26 mouse cellular contexts compared by ENCODE assay signal in the genomic region with DNA sequence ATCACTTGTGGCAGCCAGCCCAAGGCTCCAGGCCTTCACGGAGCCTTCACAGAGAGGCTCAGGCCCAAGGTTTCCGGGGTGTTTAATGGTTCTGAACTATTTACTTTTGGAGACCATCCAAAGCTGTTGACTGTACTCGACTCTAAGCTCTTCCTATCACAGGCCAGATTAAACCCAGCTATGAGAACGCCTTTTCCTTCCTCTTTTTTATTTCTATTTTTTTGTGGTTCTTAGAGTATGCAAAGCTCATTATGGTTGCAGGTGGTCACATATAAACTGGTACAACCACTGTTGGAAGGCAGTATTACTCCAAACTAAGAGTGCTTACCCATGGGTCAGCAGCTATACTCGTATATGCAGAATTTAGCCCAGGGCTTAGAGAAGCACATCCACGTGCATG. TPM values are rescaled to one million over a fixed set of nuclear protein-coding genes. Genes with fewer than 3 reads are reported as not detected.
"Had no signal": no experiment of that assay in that cellular context is flagged by ENCODE, and none has a peak within 500 bp of the region (broad histone marks: within the 10 kb centered on the region; RNA-seq: fewer than 3 reads in every experiment).

No protein-coding gene starts in this region.

- H3K4me1 ChIP-seq: lung, embryonic 15.5 days; megakaryocyte, embryonic 14.5 days had no signal

- ATAC-seq: liver, postnatal 0 days; lung, postnatal 0 days; midbrain, embryonic 13.5 days; midbrain, embryonic 15.5 days had no signal

- H3K27me3 ChIP-seq: lung, embryonic 15.5 days; midbrain, embryonic 15.5 days had no signal

- H3K4me3 ChIP-seq: lung, embryonic 15.5 days; megakaryocyte, embryonic 14.5 days; midbrain, embryonic 13.5 days; midbrain, embryonic 15.5 days; neural tube, embryonic 13.5 days had no signal

- H3K4me2 ChIP-seq: lung, embryonic 15.5 days; midbrain, embryonic 11.5 days; midbrain, embryonic 13.5 days; midbrain, embryonic 15.5 days; neural tube, embryonic 13.5 days had no signal

- DNase-seq: liver, postnatal 0 days; lung, adult 2 months; lung, postnatal 14 days; lung, postnatal 36 days; right cerebral cortex, postnatal 25 days; right cerebral cortex, postnatal 4 days; spleen, adult 18-20 months; thymus, adult 18-20 months; thymus, postnatal 14 days; thymus, postnatal 36 days had no signal

- H3K9ac ChIP-seq: liver, postnatal 0 days; lung, embryonic 15.5 days; midbrain, embryonic 13.5 days; midbrain, embryonic 15.5 days; neural tube, embryonic 13.5 days had no signal

- H3K9me3 ChIP-seq: lung, embryonic 15.5 days; megakaryocyte, embryonic 14.5 days; midbrain, embryonic 13.5 days; midbrain, embryonic 15.5 days; neural tube, embryonic 13.5 days had no signal

- H3K27ac ChIP-seq: lung, embryonic 15.5 days; macrophage; midbrain, embryonic 13.5 days; midbrain, embryonic 15.5 days; neural tube, embryonic 13.5 days had no signal

- H3K36me3 ChIP-seq: lung, embryonic 15.5 days; midbrain, embryonic 13.5 days; midbrain, embryonic 15.5 days; neural tube, embryonic 13.5 days had no signal

RNA-seq across cellular contexts. Expression of gene Slc18a3, which starts 17.7 kb away (rescaled TPM):
- total RNA-seq: megakaryocyte progenitor cell, adult 5-6 weeks; monocyte, adult 5-6 weeks; neutrophil, adult 5-6 weeks had no signal
- polyA plus RNA-seq: liver, postnatal 0 days; lung, postnatal 0 days; macrophage; thymus, postnatal 0 days had no signal

RNA-seq across cellular contexts. Expression of gene Chat, which starts 18.8 kb away (rescaled TPM):
- total RNA-seq: megakaryocyte progenitor cell, adult 5-6 weeks; monocyte, adult 5-6 weeks; neutrophil, adult 5-6 weeks had no signal
- polyA plus RNA-seq: liver, postnatal 0 days; lung, adult 2 months; lung, postnatal 0 days; macrophage; thymus, postnatal 0 days had no signal

RNA-seq across cellular contexts. Expression of gene 1700024G13Rik, which starts 58.8 kb away (rescaled TPM):
- total RNA-seq: megakaryocyte progenitor cell, adult 5-6 weeks; monocyte, adult 5-6 weeks; neutrophil, adult 5-6 weeks had no signal
- polyA plus RNA-seq: liver, postnatal 0 days; macrophage; midbrain, embryonic 11.5 days; neural tube, embryonic 11.5 days; small intestine, adult 2 months; stomach, embryonic 14.5 days; stomach, embryonic 16.5 days had no signal
